Mouse (Mus musculus) intestine, postnatal 0 days (tissue): ENCODE measurements at regions not wholly inside any gene's neighbourhood (a gene's known extent, or its start where the extent isn't known, plus 50 kb on each side); places are given as distances from the start of the nearest gene placed in this dataset.

Experiments used
- ATAC-seq: fragments of 200-750 bp; cut with Nextera tagmentation; 2 replicates; pipeline ENCODE4 v1.8.0; 2017; ENCODE audit warnings: mild to moderate bottlenecking, moderate TSS enrichment, moderate library complexity
- H3K27ac ChIP-seq: fragments of 300-500 bp; sonication (generic); 2 replicates; pipeline ENCODE4 v1.5.1; 2014; ENCODE audit warnings: mild to moderate bottlenecking, low read depth, low read length, moderate library complexity
- H3K27me3 ChIP-seq: fragments of 300-500 bp; sonication (generic); replicated peaks from 2 replicates; pipeline ENCODE4 v1.6.1; 2014; ENCODE audit warnings: low read length, mixed read lengths; ENCODE audit not compliant: control insufficient read depth, insufficient read depth
- H3K36me3 ChIP-seq: fragments of 300-500 bp; sonication (generic); 2 replicates; pipeline ENCODE4 v1.6.1; 2014; ENCODE audit warnings: mild to moderate bottlenecking, moderate library complexity; ENCODE audit not compliant: control insufficient read depth, insufficient read depth
- H3K4me1 ChIP-seq: fragments of 300-500 bp; sonication (generic); replicated peaks from 2 replicates; pipeline ENCODE4 v1.6.1; 2014; ENCODE audit warnings: antibody characterized with exemption, low read length, mixed read lengths; ENCODE audit not compliant: control insufficient read depth, insufficient read depth
- H3K4me2 ChIP-seq: fragments of 300-500 bp; sonication (generic); replicated peaks from 2 replicates; pipeline ENCODE4 v1.6.1; 2014; ENCODE audit warnings: low read depth, mild to moderate bottlenecking, moderate library complexity
- H3K4me3 ChIP-seq: fragments of 300-500 bp; sonication (generic); 2 replicates; pipeline ENCODE4 v1.5.1; 2014; ENCODE audit warnings: low read depth, low read length
- H3K9ac ChIP-seq: fragments of 300-500 bp; sonication (generic); 2 replicates; pipeline ENCODE4 v1.6.1; 2014; ENCODE audit warnings: mild to moderate bottlenecking, low read depth, low read length
- H3K9me3 ChIP-seq: fragments of 300-500 bp; sonication (generic); 2 replicates; pipeline ENCODE4 v1.6.1; 2016; ENCODE audit warnings: mixed run types; ENCODE audit not compliant: control insufficient read depth
- CTCF ChIP-seq: sonication (generic); IDR thresholded peaks from 2 replicates; pipeline ENCODE4 v1.5.1; 2016; ENCODE audit warnings: low read depth, mild to moderate bottlenecking, control low read depth, antibody characterized with exemption, moderate library complexity
- WGBS: fragments of 180-500 bp; shearing (Covaris S2); extraction: QIAGEN DNeasy Blood & Tissue Kit; methylation state at CpG from one replicate; pipeline ENCODE4 v1.1.7; 2014; 5-methylcytosine and 5-hydroxymethylcytosine counted together

GRCm38 (mm10) chr2:108584799-108585198 lies 695.7 kb upstream of the Kif18a start:
- no peak for TF ChIP-seq CTCF
- Histone ChIP-seq H3K36me3 (no peaks in the 10 kb centered on the region), H3K9ac (no peak overlapping the region), H3K4me2 (no peak overlapping the region), H3K9me3 (no peaks in the 10 kb centered on the region), H3K4me3 (no peak overlapping the region), H3K27ac (no peak overlapping the region), H3K27me3 (no peaks in the 10 kb centered on the region), H3K4me1 (no peaks in the 10 kb centered on the region)
- ATAC-seq, result no peak

- Histone ChIP-seq H3K36me3 (no peaks in the 10 kb centered on the region), H3K9me3 (no peaks in the 10 kb centered on the region), H3K4me3 (no peak overlapping the region), H3K4me2 (no peak overlapping the region), H3K4me1 (no peaks in the 10 kb centered on the region), H3K9ac (no peak overlapping the region), H3K27ac (no peak overlapping the region), H3K27me3 (no peaks in the 10 kb centered on the region)
- no peak for TF ChIP-seq CTCF
- no peak for ATAC-seq
- WGBS, result 78% methylated on average over 3 of the region's 3 CpGs
Observed at GRCm38 (mm10) chr2:108593555-108593954, 687.0 kb upstream of the Kif18a start.

GRCm38 (mm10) chr2:108600346-108600745 lies 680.2 kb upstream of the Kif18a start:
- Histone ChIP-seq H3K36me3 (no peaks in the 10 kb centered on the region), H3K27me3 (no peaks in the 10 kb centered on the region), H3K27ac (no peak overlapping the region), H3K9me3 (no peaks in the 10 kb centered on the region), H3K4me3 (no peak overlapping the region), H3K4me1 (no peaks in the 10 kb centered on the region), H3K9ac (no peak overlapping the region), H3K4me2 (no peak overlapping the region)
- WGBS, result 50% methylated on average over 1 of the region's 1 CpGs
- no peak for TF ChIP-seq CTCF
- ATAC-seq, result no peak

- Histone ChIP-seq H3K9ac (no peak overlapping the region), H3K27ac (no peak overlapping the region), H3K4me2 (no peak overlapping the region), H3K36me3 (no peaks in the 10 kb centered on the region), H3K9me3 (no peaks in the 10 kb centered on the region), H3K27me3 (no peaks in the 10 kb centered on the region), H3K4me3 (no peak overlapping the region), H3K4me1 (no peaks in the 10 kb centered on the region)
- ATAC-seq, result no peak
- TF ChIP-seq CTCF, result no peak
Observed at GRCm38 (mm10) chr2:108619580-108619979, 661.0 kb upstream of the Kif18a start.

- no peak for TF ChIP-seq CTCF
- Histone ChIP-seq H3K9me3 (no peaks in the 10 kb centered on the region), H3K4me2 (no peak overlapping the region), H3K4me3 (no peak overlapping the region), H3K27me3 (no peaks in the 10 kb centered on the region), H3K4me1 (no peaks in the 10 kb centered on the region), H3K9ac (no peak overlapping the region), H3K27ac (no peak overlapping the region), H3K36me3 (no peaks in the 10 kb centered on the region)
- WGBS, result 41% methylated on average over 4 of the region's 4 CpGs
- no peak for ATAC-seq
Observed at GRCm38 (mm10) chr2:108622367-108623162, 658.0 kb upstream of the Kif18a start.

GRCm38 (mm10) chr2:108635644-108636043 lies 644.9 kb upstream of the Kif18a start:
- no peaks in the 10 kb centered on the region for H3K9me3 ChIP-seq
- no peaks in the 10 kb centered on the region for H3K36me3 ChIP-seq
- TF ChIP-seq CTCF, result no peak
- no peak for ATAC-seq
- no peak overlapping the region for H3K9ac ChIP-seq
- no peak overlapping the region for H3K27ac ChIP-seq
- no peaks in the 10 kb centered on the region for H3K4me1 ChIP-seq
- H3K27me3 ChIP-seq, result no peaks in the 10 kb centered on the region
- WGBS, result 84% methylated on average over 4 of the region's 4 CpGs
- H3K4me2 ChIP-seq, result no peak overlapping the region
- no peak overlapping the region for H3K4me3 ChIP-seq
